Mouse (Mus musculus): Measurements from ENCODE around the gene Zfp398. TPM values are rescaled to one million over a fixed set of nuclear protein-coding genes. Genes with fewer than 3 reads are reported as not detected.

Zfp398 gene
- polyA plus RNA-seq, 1 experiment from 2014 or later: 17.5 TPM

- ATAC-seq (replicated peaks): no peak
- 63% methylated on average over 1 of the region's 1 CpGs for WGBS
These were observed 76.2 kb downstream of the Zfp398 start for GRCm38 (mm10) chr6:47911650-47912049.

GRCm38 (mm10) chr6:47912991-47913390, 77.5 kb downstream of the Zfp398 start:
- H3K36me3 ChIP-seq: peaks cover 2% of the 10 kb centered on the region; the same call in 1 of the 2 replicates
- no peak overlapping the region for H3K4me3 ChIP-seq
- H3K9ac ChIP-seq (replicated peaks): no peak overlapping the region
- 67% methylated on average over 3 of the region's 3 CpGs for WGBS
- no peaks in the 10 kb centered on the region for H3K4me1 ChIP-seq
- H3K4me2 ChIP-seq (replicated peaks): no peak overlapping the region
- H3K9me3 ChIP-seq: no peaks in the 10 kb centered on the region
- no peak for ATAC-seq (replicated peaks)
- H3K27me3 ChIP-seq: no peaks in the 10 kb centered on the region
- no peak overlapping the region for H3K27ac ChIP-seq (replicated peaks)

More at GRCm38 (mm10) chr6:47911650-47912049, 76.2 kb downstream of the Zfp398 start:
- no peak overlapping the region for H3K4me2 ChIP-seq (replicated peaks)
- peaks cover 16% of the 10 kb centered on the region for H3K36me3 ChIP-seq
- H3K9me3 ChIP-seq: no peaks in the 10 kb centered on the region
- H3K4me3 ChIP-seq: no peak overlapping the region
- no peaks in the 10 kb centered on the region for H3K27me3 ChIP-seq
- no peaks in the 10 kb centered on the region for H3K4me1 ChIP-seq
- no peak overlapping the region for H3K27ac ChIP-seq (replicated peaks)
- H3K9ac ChIP-seq (replicated peaks): no peak overlapping the region

- H3K27me3 ChIP-seq: no peaks in the 10 kb centered on the region
- ATAC-seq (replicated peaks): no peak
- H3K27ac ChIP-seq (replicated peaks): no peak overlapping the region
- no peaks in the 10 kb centered on the region for H3K9me3 ChIP-seq
- peaks cover 11% of the 10 kb centered on the region for H3K4me1 ChIP-seq
- H3K4me3 ChIP-seq: no peak overlapping the region
- H3K9ac ChIP-seq (replicated peaks): no peak overlapping the region
- WGBS: 84% methylated on average over 5 of the region's 5 CpGs
- no peak overlapping the region for H3K4me2 ChIP-seq (replicated peaks)
- H3K36me3 ChIP-seq: no peaks in the 10 kb centered on the region
These were observed 81.6 kb downstream of the Zfp398 start for GRCm38 (mm10) chr6:47917051-47917450.

GRCm38 (mm10) chr6:47918768-47919274, 83.4 kb downstream of the Zfp398 start:
- no peak overlapping the region for H3K27ac ChIP-seq (replicated peaks)
- no peak overlapping the region for H3K9ac ChIP-seq (replicated peaks)
- no peaks in the 10 kb centered on the region for H3K27me3 ChIP-seq
- no peak overlapping the region for H3K4me3 ChIP-seq
- 75% methylated on average over 3 of the region's 3 CpGs for WGBS
- H3K4me2 ChIP-seq (replicated peaks): no peak overlapping the region
- H3K9me3 ChIP-seq: no peaks in the 10 kb centered on the region
- H3K36me3 ChIP-seq: no peaks in the 10 kb centered on the region
- ATAC-seq (replicated peaks): no peak
- H3K4me1 ChIP-seq: peaks cover 19% of the 10 kb centered on the region

- 24% methylated on average over 11 of the region's 11 CpGs for WGBS
- Histone ChIP-seq H3K27ac (replicated peaks) (peak overlapping the region; percentile 98), H3K9me3 (no peaks in the 10 kb centered on the region), H3K27me3 (no peaks in the 10 kb centered on the region), H3K9ac (replicated peaks) (peak overlapping the region; percentile 90), H3K4me1 (peaks cover 19% of the 10 kb centered on the region), H3K4me3 (peak overlapping the region; percentile 94), H3K36me3 (no peaks in the 10 kb centered on the region), H3K4me2 (replicated peaks) (peak overlapping the region; percentile 62)
- ATAC-seq (replicated peaks): peak; percentile 7
These were observed 84.4 kb downstream of the Zfp398 start for GRCm38 (mm10) chr6:47919646-47920446.

- Histone ChIP-seq H3K27ac (replicated peaks) (peak within 1 kb of the TSS; percentile 98), H3K4me2 (replicated peaks) (peak within 1 kb of the TSS; percentile 62), H3K9me3 (no peaks in the 10 kb centered on the region), H3K4me3 (peak within 1 kb of the TSS; percentile 94), H3K4me1 (peaks cover 19% of the 10 kb centered on the region), H3K27me3 (no peaks in the 10 kb centered on the region), H3K36me3 (no peaks in the 10 kb centered on the region), H3K9ac (replicated peaks) (peak within 1 kb of the TSS; percentile 90)
- under 1% methylated on average over 67 of the region's 67 CpGs for WGBS
- peak; percentile 97 for ATAC-seq (replicated peaks)
These were observed 85.2 kb downstream of the Zfp398 start, which contains the start of gene Zfp212 for GRCm38 (mm10) chr6:47920447-47921340. Zfp212 (plus strand) TSS chr6:47920476.

MicroRNAs encoded within 50 kb of the gene (microRNA counts, 519-probe panel; counts per million panel counts)
- not detected for microRNA mmu-miR-704

Small RNA genes lying within 50 kb of the gene (microRNA-seq; reads per million reads assigned to microRNA genes)
- gene Mir704: not detected

Other genes starting within 250 kb of the Zfp398 start
- 156 and 165 TPM in 2 replicates for gene Ezh2, start 240.3 kb upstream of the Zfp398 start, polyA plus RNA-seq (2015; fragmentation: Nextera tagmentation; extraction: Ambion mirVana)
- gene Pdia4, start 22.2 kb upstream of the Zfp398 start, polyA plus RNA-seq (2015; fragmentation: Nextera tagmentation; extraction: Ambion mirVana): 145 TPM in 2 replicates
- 17.3 and 18.5 TPM in 2 replicates for gene Zfp786, start 4.8 kb upstream of the Zfp398 start, polyA plus RNA-seq (2015; fragmentation: Nextera tagmentation; extraction: Ambion mirVana)
- 27.7 TPM in 2 replicates for gene Zfp282, start 41.5 kb downstream of the Zfp398 start, polyA plus RNA-seq (2015; fragmentation: Nextera tagmentation; extraction: Ambion mirVana)
- 22.1 and 24.6 TPM in 2 replicates for gene Zfp212, start 84.8 kb downstream of the Zfp398 start, polyA plus RNA-seq (2015; fragmentation: Nextera tagmentation; extraction: Ambion mirVana)
- gene Zfp956, start 117.7 kb downstream of the Zfp398 start, polyA plus RNA-seq (2015; fragmentation: Nextera tagmentation; extraction: Ambion mirVana): 20.9 and 21.5 TPM in 2 replicates
- 10.5 and 11.7 TPM in 2 replicates for gene Zfp777, start 213.2 kb downstream of the Zfp398 start, polyA plus RNA-seq (2015; fragmentation: Nextera tagmentation; extraction: Ambion mirVana)

All from forebrain, embryonic 15.5 days (tissue).